Mouse (Mus musculus) C2C12 (cell line): Measurements from ENCODE around the gene Lmntd1.

ENCODE experiments used
- CTCF ChIP-seq: IDR thresholded peaks from one replicate; pipeline ENCODE4 v1.5.1; 2011; ENCODE audit not compliant: control insufficient read depth, insufficient read depth, insufficient read length
- MAX ChIP-seq: IDR thresholded peaks from one replicate; pipeline ENCODE4 v1.6.1; 2011; ENCODE audit warnings: mild to moderate bottlenecking, control low read depth
- MYOG ChIP-seq: IDR thresholded peaks from one replicate; pipeline ENCODE4 v1.6.1; 2011; ENCODE audit not compliant: control insufficient read depth, insufficient read length; ENCODE audit errors: extremely low read depth
- USF1 ChIP-seq: IDR thresholded peaks from one replicate; pipeline ENCODE4 v1.6.1; 2011; ENCODE audit warnings: low read depth, mild to moderate bottlenecking, control low read depth, moderate library complexity

- TF ChIP-seq MAX (no peak), CTCF (no peak), USF1 (no peak), MYOG (no peak)
These were observed 275.4 kb downstream of the Lmntd1 start for GRCm38 (mm10) chr6:145338571-145339294.
